Mouse (Mus musculus) activated CD4-positive, CD25-positive, alpha-beta regulatory T cell, adult 9 weeks (primary cell): Measurements from ENCODE around the gene Cnih2. TPM values are rescaled to one million over a fixed set of nuclear protein-coding genes. Genes with fewer than 3 reads are reported as not detected.

Experiments used
- polyA plus RNA-seq: library from polyadenylated mRNA; unstranded; fragments of 100-300 nt; shearing (Covaris generic); gene quantifications from one replicate; pipeline ENCODE4 v1.2.1, GENCODE M21; 2017

Cnih2 gene
- 1.4 TPM for polyA plus RNA-seq

GRCm38 (mm10) chr19:5098363-5099143 is at the start of gene Cnih2:
Gene Cnih2 (minus strand): TSS chr19:5098521.

GRCm38 (mm10) chr19:5118384-5118698 is 20.0 kb upstream of the Cnih2 start, which contains the start of gene Klc2:
Gene Klc2 (minus strand): TSS chr19:5118560.

GRCm38 (mm10) chr19:5106731-5107191 is 8.4 kb upstream of the Cnih2 start, which contains the start of gene Rab1b:
Gene Rab1b (minus strand): TSS chr19:5107072.

GRCm38 (mm10) chr19:5087884-5088728 is 10.2 kb downstream of the Cnih2 start, which contains the start of gene Yif1a:
Gene Yif1a (plus strand): TSS chr19:5088538.

GRCm38 (mm10) chr19:5085145-5085863 is 13.0 kb downstream of the Cnih2 start, which contains the start of gene Tmem151a:
Gene Tmem151a (minus strand): TSS chr19:5085531.

GRCm38 (mm10) chr19:5067867-5068569 is 30.3 kb downstream of the Cnih2 start, which contains the start of gene Cd248:
Gene Cd248 (plus strand): TSS chr19:5068078.

GRCm38 (mm10) chr19:5050047-5050905 is 48.0 kb downstream of the Cnih2 start, which contains the start of gene Rin1:
Gene Rin1 (plus strand): TSS chr19:5050481.

Other genes starting within 250 kb of the Cnih2 start
- 7.4 TPM for gene Ctsf, start 243.4 kb downstream of the Cnih2 start, polyA plus RNA-seq
- gene Actn3, start 220.6 kb downstream of the Cnih2 start, polyA plus RNA-seq: 0.10 TPM
- gene Zdhhc24, start 219.9 kb downstream of the Cnih2 start, polyA plus RNA-seq: 7.9 TPM
- gene Bbs1, start 191.9 kb downstream of the Cnih2 start, polyA plus RNA-seq: 0.92 TPM
- gene Dpp3, start 170.2 kb downstream of the Cnih2 start, polyA plus RNA-seq: 136 TPM
- gene Peli3, start 155.4 kb downstream of the Cnih2 start, polyA plus RNA-seq: 0.65 TPM
- gene Mrpl11, start 136.4 kb downstream of the Cnih2 start, polyA plus RNA-seq: 59.2 TPM
- gene Npas4, start 108.2 kb downstream of the Cnih2 start, polyA plus RNA-seq: 1.8 TPM
- 2.0 TPM for gene Slc29a2, start 74.7 kb downstream of the Cnih2 start, polyA plus RNA-seq
- gene B4gat1, start 59.7 kb downstream of the Cnih2 start, polyA plus RNA-seq: 18.7 TPM
- 3.6 TPM for gene AC124502.3, start 59.6 kb downstream of the Cnih2 start, polyA plus RNA-seq
- gene Brms1, start 57.2 kb downstream of the Cnih2 start, polyA plus RNA-seq: 81.9 TPM
- 0.26 TPM for gene Rin1, start 48.0 kb downstream of the Cnih2 start, polyA plus RNA-seq
- gene Cd248, start 30.4 kb downstream of the Cnih2 start, polyA plus RNA-seq: not detected
- gene Tmem151a, start 13.0 kb downstream of the Cnih2 start, polyA plus RNA-seq: not detected
- gene Yif1a, start 10.0 kb downstream of the Cnih2 start, polyA plus RNA-seq: 58.0 TPM
- 240 TPM for gene Rab1b, start 8.6 kb upstream of the Cnih2 start, polyA plus RNA-seq
- gene Klc2, start 20.0 kb upstream of the Cnih2 start, polyA plus RNA-seq: 3.3 TPM
- gene Pacs1, start 174.6 kb upstream of the Cnih2 start, polyA plus RNA-seq: 16.5 TPM
- gene Sf3b2, start 196.9 kb upstream of the Cnih2 start, polyA plus RNA-seq: 415 TPM
- not detected for gene Gal3st3, start 199.8 kb upstream of the Cnih2 start, polyA plus RNA-seq
- gene Catsper1, start 237.2 kb upstream of the Cnih2 start, polyA plus RNA-seq: not detected